Mouse (Mus musculus): Measurements from ENCODE around the gene Otulinl.
A peak's percentile ranks its signal among the peaks of the same experiment; 100 is the strongest.

Otulinl gene

GRCm38 (mm10) chr15:27647686-27648085, 33.7 kb downstream of the Otulinl start:
- DNase-seq, result no peak

GRCm38 (mm10) chr15:27646665-27647064, 34.7 kb downstream of the Otulinl start:
- DNase-seq, result no peak

GRCm38 (mm10) chr15:27645250-27645649, 36.1 kb downstream of the Otulinl start:
- no peak for DNase-seq

- DNase-seq, result no peak
Measured at GRCm38 (mm10) chr15:27642895-27643294, 38.5 kb downstream of the Otulinl start.

GRCm38 (mm10) chr15:27641171-27641570, 40.2 kb downstream of the Otulinl start:
- no peak for DNase-seq

GRCm38 (mm10) chr15:27633941-27634900, 47.2 kb downstream of the Otulinl start:
- DNase-seq, result no peak

- DNase-seq, result peak; percentile 98
Measured at GRCm38 (mm10) chr15:27630601-27631383, 50.6 kb downstream of the Otulinl start, which contains the start of gene Otulin. TSS of gene Otulin (minus strand) at chr15:27630693.

- no peak for DNase-seq
Measured at GRCm38 (mm10) chr15:27629800-27630600, 51.4 kb downstream of the Otulinl start.

GRCm38 (mm10) chr15:27629046-27629445, 52.3 kb downstream of the Otulinl start:
- no peak for DNase-seq

GRCm38 (mm10) chr15:27627794-27628193, 53.6 kb downstream of the Otulinl start:
- no peak for DNase-seq

GRCm38 (mm10) chr15:27626314-27626713, 55.1 kb downstream of the Otulinl start:
- no peak for DNase-seq

GRCm38 (mm10) chr15:27625890-27626255, 55.5 kb downstream of the Otulinl start:
- DNase-seq, result no peak

- DNase-seq, result peak; percentile 62
Measured at GRCm38 (mm10) chr15:27625014-27625889, 56.1 kb downstream of the Otulinl start.

GRCm38 (mm10) chr15:27623286-27623685, 58.1 kb downstream of the Otulinl start:
- no peak for DNase-seq

- no peak for DNase-seq
Measured at GRCm38 (mm10) chr15:27620475-27621185, 60.7 kb downstream of the Otulinl start.

- no peak for DNase-seq
Measured at GRCm38 (mm10) chr15:27619683-27620082, 61.7 kb downstream of the Otulinl start.

- DNase-seq, result no peak
Measured at GRCm38 (mm10) chr15:27618778-27619533, 62.4 kb downstream of the Otulinl start.

GRCm38 (mm10) chr15:27617227-27617626, 64.2 kb downstream of the Otulinl start:
- DNase-seq, result no peak

GRCm38 (mm10) chr15:27616159-27616558, 65.2 kb downstream of the Otulinl start:
- peak; percentile 68 for DNase-seq

- DNase-seq, result no peak
Measured at GRCm38 (mm10) chr15:27613255-27613654, 68.1 kb downstream of the Otulinl start.

Data from cerebellum, adult 9-11 months (tissue).